Mouse (Mus musculus): Measurements from ENCODE around the gene Rc3h2. TPM values are rescaled to one million over a fixed set of nuclear protein-coding genes. Genes with fewer than 3 reads are reported as not detected.
A peak's percentile ranks its signal among the peaks of the same experiment; 100 is the strongest.

The Rc3h2 gene
- 18.0 and 19.3 TPM in 2 replicates for polyA plus RNA-seq (2015; fragmentation: Nextera tagmentation; extraction: Ambion mirVana)

DNA sequence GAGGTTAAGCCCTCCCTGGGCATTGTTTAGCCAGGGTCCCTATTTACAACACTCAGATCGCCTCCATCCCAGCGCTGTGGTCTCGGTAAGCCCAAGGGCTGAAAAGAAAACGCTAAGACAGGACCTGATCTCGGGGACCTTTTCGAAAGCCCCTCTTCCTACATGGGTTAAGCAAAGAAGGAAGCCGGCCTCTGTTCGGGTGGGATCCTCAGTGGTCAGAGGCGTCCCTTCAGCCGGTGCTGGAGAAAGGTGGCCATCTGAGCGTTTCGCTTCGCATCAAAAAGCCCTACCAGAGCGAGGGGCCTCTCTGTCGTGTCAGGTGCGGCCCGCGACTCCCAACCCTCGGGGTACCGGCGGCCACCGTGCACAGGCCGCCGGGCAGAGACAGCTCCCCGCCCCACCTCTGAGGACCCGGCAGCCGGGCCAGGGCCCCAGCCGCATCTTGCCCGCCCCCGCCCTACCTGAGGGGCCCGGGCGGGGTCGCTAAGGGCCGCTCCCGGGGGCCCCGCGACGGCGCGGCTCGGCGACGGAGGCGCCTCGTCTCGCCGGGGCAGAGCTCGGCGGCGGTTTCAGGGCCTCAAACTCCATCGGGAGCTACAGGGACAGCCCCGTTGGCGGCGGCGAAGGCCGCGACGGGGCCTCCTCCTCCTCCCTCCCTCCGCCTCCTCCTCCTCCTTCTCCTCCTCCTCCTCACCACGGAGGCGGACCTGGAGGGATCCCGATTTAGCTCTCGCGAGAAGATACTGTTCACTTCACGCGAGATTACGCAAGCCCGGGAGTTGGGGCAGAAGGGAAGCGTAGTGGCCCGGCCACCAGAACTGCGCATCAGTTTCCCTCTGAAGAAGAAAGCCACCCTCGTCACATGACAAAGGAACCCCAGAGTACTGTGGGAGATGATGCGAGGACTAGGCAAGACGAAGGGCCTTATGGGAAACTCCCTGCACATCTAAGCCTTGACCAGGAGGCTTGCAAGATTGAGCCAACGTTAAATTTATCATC, at the start of gene Rc3h2:
Rc3h2 (minus strand) TSS at position 598 of the 999 bp plus-strand sequence.
- Histone ChIP-seq H3K4me2 (replicated peaks) (peak within 1 kb of the TSS; percentile 78), H3K4me1 (peaks cover 10% of the 10 kb centered on the region; the same call in 1 of the 2 replicates), H3K4me3 (peak within 1 kb of the TSS; percentile 94), H3K9me3 (no peaks in the 10 kb centered on the region), H3K36me3 (peaks cover 3% of the 10 kb centered on the region), H3K9ac (peak within 1 kb of the TSS; percentile 98), H3K27me3 (no peaks in the 10 kb centered on the region), H3K27ac (peak within 1 kb of the TSS; percentile 96)
- WGBS = under 1% methylated on average over 70 of the region's 75 CpGs
- peak; percentile 98 for ATAC-seq (ENCODE audit: low FRiP score, low read depth)

DNA sequence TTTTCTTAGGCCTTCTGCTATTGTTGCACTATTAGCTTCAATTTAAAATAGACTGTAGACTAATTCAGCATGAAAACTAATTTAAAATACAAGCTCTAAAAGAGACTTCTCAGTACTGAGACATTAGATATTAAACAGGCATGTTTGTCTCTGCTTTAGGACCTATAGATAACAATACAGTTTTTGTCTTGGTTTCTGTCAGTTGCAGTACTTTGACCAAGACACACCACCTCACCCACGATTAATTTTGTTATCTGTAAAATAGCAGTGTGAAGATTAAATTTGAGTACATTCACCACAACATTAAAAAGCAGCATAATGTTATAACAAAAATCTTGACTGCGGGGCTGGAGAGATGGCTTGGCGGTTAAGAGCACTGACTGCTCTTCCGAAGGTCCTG, 43.6 kb upstream of the Rc3h2 start:
- WGBS = 95% methylated on average over 4 of the region's 4 CpGs

DNA sequence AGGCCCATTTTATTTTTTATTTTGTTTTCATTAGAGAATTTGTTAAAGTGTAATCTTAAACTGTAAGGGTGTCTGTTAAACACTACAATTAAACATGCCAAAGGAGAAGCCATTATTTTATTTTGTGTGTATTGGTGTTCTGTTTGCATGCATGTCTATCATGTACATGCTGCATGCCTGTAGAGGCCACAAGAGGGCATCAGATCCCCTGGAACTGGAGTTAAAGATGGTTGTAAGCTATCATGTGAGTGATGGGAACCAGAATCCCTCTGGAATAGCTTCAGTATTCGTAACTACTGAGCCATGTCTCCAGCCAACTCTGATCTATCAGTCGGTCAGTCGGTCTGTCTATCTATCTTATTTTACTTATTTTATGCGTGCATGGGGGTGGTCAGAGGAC, 38.0 kb upstream of the Rc3h2 start:
- no peaks in the 10 kb centered on the region for H3K9me3 ChIP-seq
- H3K9ac ChIP-seq = no peak overlapping the region
- no peak overlapping the region for H3K27ac ChIP-seq
- H3K4me3 ChIP-seq = no peak overlapping the region
- over 99% methylated on average over 4 of the region's 4 CpGs for WGBS
- H3K27me3 ChIP-seq = no peaks in the 10 kb centered on the region
- ATAC-seq (ENCODE audit: low FRiP score, low read depth) = no peak
- no peak overlapping the region for H3K4me2 ChIP-seq (replicated peaks)
- H3K4me1 ChIP-seq = no peaks in the 10 kb centered on the region
- no peaks in the 10 kb centered on the region for H3K36me3 ChIP-seq

More for the DNA sequence above, 43.6 kb upstream of the Rc3h2 start:
- no peak overlapping the region for H3K4me2 ChIP-seq (replicated peaks)
- H3K27ac ChIP-seq = no peak overlapping the region
- no peaks in the 10 kb centered on the region for H3K9me3 ChIP-seq
- H3K4me1 ChIP-seq = no peaks in the 10 kb centered on the region
- H3K36me3 ChIP-seq = peaks cover 14% of the 10 kb centered on the region
- H3K4me3 ChIP-seq = no peak overlapping the region
- ATAC-seq (ENCODE audit: low FRiP score, low read depth) = no peak
- no peaks in the 10 kb centered on the region for H3K27me3 ChIP-seq
- no peak overlapping the region for H3K9ac ChIP-seq

DNA sequence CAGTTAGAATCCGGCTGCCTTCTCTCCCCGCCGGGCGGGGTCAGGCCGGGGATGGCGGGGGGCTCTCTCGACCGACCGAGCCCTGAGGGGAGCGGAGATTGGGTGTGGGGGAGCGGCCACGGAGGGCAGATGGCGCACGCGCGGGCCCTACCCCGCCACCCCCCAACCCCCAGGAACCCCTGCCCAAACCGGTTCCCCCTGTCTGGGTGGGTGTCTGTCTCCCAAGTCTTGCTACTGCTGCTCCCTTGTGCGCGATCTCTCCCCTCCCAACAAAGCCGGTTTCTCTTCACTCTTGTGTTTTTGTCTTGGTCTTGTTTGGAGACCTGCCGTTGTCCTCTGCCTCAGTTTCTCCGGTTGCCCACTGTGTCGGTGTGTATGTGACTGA, 29.7 kb upstream of the Rc3h2 start:
- peaks cover 14% of the 10 kb centered on the region for H3K4me1 ChIP-seq
- peak; percentile 88 for ATAC-seq (ENCODE audit: low FRiP score, low read depth)
- H3K9ac ChIP-seq = peak overlapping the region; percentile 91
- H3K36me3 ChIP-seq = no peaks in the 10 kb centered on the region
- WGBS = under 1% methylated on average over 17 of the region's 24 CpGs
- peak overlapping the region; percentile 81 for H3K27ac ChIP-seq
- peak overlapping the region; percentile 89 for H3K4me3 ChIP-seq
- no peaks in the 10 kb centered on the region for H3K27me3 ChIP-seq
- no peaks in the 10 kb centered on the region for H3K9me3 ChIP-seq
- peak overlapping the region; percentile 88 for H3K4me2 ChIP-seq (replicated peaks)

DNA sequence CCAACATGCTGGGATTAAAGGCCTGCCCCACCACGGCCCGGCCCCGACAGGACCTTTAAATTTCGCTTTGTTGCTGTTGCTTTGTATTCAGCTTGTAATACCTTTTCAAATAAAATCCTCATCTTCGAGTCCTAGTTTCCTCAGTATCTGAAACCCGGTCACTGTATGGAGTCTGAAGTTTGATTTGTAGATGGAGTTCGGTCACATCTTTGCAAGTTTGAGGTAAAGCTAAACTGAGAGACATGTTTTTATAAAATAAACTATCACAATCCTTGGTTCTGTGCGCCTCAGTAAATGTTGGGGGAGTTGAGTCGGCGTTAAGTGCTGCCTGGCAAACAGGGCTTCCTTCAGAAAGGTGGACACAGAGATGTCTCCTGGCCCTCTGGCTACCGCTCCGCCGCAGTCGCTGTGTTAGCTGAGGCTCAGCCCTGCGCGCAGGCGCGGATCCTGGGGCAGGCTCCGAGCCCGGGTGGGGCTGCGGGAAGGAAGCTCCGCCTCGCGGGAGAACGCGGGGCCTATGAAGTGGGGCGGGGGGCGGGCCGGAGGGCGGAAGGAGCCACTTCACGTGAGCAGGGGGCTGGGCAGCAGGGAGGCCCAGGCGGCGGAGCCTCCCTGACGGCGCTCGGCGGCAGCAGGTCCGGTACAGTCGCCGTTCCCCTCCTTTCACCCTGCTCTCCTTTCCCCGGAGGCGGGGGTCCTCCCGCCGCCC, 29.1 kb upstream of the Rc3h2 start:
- 8% methylated on average over 43 of the region's 44 CpGs for WGBS
- Histone ChIP-seq H3K36me3 (no peaks in the 10 kb centered on the region; the same call in 1 of the 2 replicates), H3K27me3 (no peaks in the 10 kb centered on the region), H3K9ac (peak overlapping the region; percentile 91), H3K4me1 (peaks cover 14% of the 10 kb centered on the region), H3K9me3 (no peaks in the 10 kb centered on the region), H3K4me3 (peak overlapping the region; percentile 89), H3K27ac (peak overlapping the region; percentile 81), H3K4me2 (replicated peaks) (peak overlapping the region; percentile 88)
- ATAC-seq (ENCODE audit: low FRiP score, low read depth) = peak; percentile 99

DNA sequence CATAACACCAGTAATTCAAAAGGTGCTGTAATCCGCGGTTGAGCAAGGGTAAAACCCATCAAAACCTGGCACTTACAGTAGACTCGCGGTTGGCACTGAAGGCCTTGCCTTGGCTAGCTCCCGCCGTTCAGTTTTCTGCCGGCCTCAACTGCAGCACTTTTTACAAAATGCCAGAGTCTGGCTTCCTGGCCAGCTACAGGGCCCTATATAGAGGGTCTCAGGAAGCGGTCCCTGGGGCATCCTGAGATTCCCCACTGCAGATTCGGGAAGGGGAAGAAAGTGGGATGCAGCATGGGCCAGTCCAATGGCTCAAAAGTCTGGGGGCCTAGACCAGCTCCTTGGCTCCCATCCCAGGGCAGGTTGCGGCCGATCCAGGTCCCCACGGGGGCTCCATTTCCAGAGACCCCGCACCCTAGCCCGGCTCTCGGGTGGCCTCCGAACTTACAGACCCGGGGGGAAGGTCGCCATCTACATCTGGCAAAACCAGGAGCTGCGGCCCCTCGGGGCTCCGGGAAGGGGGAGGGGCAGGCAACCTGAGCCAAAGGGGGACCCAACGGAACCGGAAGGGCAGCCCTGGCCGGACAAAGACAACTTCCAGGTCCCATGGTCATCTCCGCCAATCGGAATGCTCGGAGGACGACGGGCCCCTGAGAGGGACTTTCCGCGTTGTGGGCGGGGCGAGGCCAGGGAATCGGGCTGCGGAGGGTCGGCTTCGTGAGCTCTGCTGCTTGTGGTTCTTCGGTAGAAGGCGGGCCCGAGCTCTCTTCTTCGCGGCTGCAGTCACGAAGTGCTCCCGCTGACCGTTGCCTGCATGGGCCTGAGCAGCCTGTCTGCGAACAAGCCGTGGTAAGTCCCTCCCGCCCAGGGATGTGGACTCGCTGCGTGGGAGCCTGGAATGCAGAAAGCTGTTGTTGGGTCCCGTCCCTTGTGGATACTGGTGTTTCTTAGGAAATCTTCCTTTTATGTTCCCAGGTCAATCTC, 20.2 kb upstream of the Rc3h2 start, which contains the start of the genes Zbtb26, Zbtb6 and Rabgap1:
Zbtb26 (minus strand) TSS at position 525 of the 981 bp plus-strand sequence.
Zbtb6 (minus strand) TSS at position 561 of the 981 bp plus-strand sequence.
Rabgap1 (plus strand) TSS at position 669 of the 981 bp plus-strand sequence.
- WGBS = under 1% methylated on average over 51 of the region's 51 CpGs
- no peaks in the 10 kb centered on the region; the same call in 1 of the 2 replicates for H3K36me3 ChIP-seq
- H3K27ac ChIP-seq = peak within 1 kb of the TSS; percentile 88
- H3K4me2 ChIP-seq (replicated peaks) = peak within 1 kb of the TSS; percentile 77
- peak within 1 kb of the TSS; percentile 74 for H3K4me3 ChIP-seq
- H3K27me3 ChIP-seq = no peaks in the 10 kb centered on the region
- peaks cover 27% of the 10 kb centered on the region for H3K4me1 ChIP-seq
- no peaks in the 10 kb centered on the region for H3K9me3 ChIP-seq
- ATAC-seq (ENCODE audit: low FRiP score, low read depth) = peak; percentile 99
- H3K9ac ChIP-seq = peak within 1 kb of the TSS; percentile 95

DNA sequence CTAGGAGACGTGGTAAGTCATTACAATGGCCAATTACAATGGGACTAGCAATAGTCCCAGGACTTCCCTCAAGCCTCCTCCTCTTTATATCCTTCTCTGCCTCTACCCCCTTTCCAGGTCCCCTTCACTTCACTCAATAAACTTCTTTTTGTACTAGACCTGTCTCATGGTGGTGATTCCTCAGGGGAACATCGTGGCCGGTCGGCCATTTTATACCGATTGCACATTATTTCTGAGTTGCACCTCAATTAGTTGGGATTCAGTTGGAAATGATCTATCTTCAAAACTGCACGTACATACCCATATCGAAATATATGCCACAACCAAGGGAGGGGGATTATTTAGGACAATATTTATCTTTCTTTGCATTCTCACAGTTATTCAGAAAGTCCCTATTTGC, 8.9 kb upstream of the Rc3h2 start:
- Histone ChIP-seq H3K36me3 (peaks cover 26% of the 10 kb centered on the region), H3K4me3 (peak overlapping the region; percentile 88), H3K27me3 (no peaks in the 10 kb centered on the region), H3K9me3 (no peaks in the 10 kb centered on the region), H3K4me2 (replicated peaks) (peak overlapping the region; percentile 82), H3K9ac (peak overlapping the region; percentile 84), H3K4me1 (peaks cover 14% of the 10 kb centered on the region), H3K27ac (peak overlapping the region; percentile 90; the same call in 1 of the 2 replicates)
- 30% methylated on average over 7 of the region's 7 CpGs for WGBS
- ATAC-seq (ENCODE audit: low FRiP score, low read depth) = no peak

DNA sequence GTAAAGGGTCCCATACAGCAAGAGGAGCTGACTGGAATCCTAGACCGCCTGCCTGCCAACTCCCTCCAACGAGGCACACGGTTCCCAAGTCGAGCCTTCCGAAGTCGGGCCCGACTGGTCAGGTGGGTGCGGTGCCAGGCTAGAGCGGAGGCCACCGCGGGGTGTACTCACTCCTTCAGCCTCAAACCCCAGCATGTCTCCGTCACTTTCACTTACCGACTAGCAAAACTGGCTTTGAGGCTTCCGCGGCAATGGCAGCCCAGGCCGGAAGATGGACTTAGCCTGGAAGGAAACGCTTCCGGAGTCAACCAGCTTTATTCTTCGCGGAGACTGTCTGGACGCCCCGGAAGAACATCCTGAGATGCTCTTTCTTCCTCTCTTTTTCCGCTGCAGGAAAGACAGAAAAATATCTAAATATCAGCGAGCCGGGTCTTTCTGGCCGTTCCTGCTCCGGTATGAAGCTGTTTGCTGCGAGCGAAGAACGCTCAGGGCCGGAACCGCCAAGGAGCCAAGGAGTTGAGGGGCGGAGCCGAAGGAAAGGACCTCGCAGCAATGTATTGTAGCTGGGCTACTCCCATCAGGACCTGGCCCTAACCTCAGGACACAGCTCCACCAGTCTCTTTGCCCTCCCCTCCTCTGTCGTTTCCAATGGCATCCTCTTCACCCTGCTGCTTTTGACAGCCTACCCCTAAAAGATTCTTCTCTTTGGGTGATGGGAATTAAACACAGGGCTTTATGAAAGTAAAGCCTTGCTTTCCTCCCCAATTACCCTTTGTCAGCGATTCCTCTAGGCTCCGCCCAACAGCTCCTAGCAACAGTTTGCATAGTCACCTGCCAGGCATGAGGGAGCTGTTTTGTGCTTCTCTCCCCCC, 8.1 kb upstream of the Rc3h2 start:
- H3K4me1 ChIP-seq = peaks cover 14% of the 10 kb centered on the region
- peak overlapping the region; percentile 90 for H3K27ac ChIP-seq
- H3K9me3 ChIP-seq = no peaks in the 10 kb centered on the region
- H3K9ac ChIP-seq = peak overlapping the region; percentile 84
- H3K27me3 ChIP-seq = no peaks in the 10 kb centered on the region
- H3K4me2 ChIP-seq (replicated peaks) = peak overlapping the region; percentile 82
- peak; percentile 95 for ATAC-seq (ENCODE audit: low FRiP score, low read depth)
- under 1% methylated on average over 38 of the region's 38 CpGs for WGBS
- peaks cover 18% of the 10 kb centered on the region for H3K36me3 ChIP-seq
- peak overlapping the region; percentile 88 for H3K4me3 ChIP-seq

DNA sequence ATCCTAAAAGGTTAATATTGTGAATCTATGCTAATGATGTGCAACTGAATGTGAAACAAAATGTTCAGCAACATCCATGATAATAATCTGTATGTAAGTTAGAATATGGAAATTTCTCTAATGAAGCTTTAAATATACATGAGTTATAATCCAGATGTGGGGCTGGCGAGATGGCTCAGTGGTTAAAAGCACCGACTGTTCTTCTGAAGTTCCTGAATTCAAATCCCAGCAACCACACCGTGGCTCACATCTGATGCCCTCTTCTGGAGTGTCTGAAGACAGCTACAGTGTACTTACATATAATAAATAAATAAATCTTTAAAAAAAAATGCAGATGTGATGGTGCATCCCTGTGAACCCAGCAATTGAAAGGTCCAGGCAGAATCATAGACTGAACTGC, 968 bp upstream of the Rc3h2 start:
- 53% methylated on average over 3 of the region's 3 CpGs for WGBS
- Histone ChIP-seq H3K36me3 (peaks cover 10% of the 10 kb centered on the region), H3K4me2 (replicated peaks) (no peak overlapping the region), H3K4me1 (peaks cover 10% of the 10 kb centered on the region; the same call in 1 of the 2 replicates), H3K4me3 (no peak overlapping the region), H3K9ac (no peak overlapping the region), H3K27me3 (no peaks in the 10 kb centered on the region), H3K9me3 (no peaks in the 10 kb centered on the region), H3K27ac (no peak overlapping the region)
- no peak for ATAC-seq (ENCODE audit: low FRiP score, low read depth)

DNA sequence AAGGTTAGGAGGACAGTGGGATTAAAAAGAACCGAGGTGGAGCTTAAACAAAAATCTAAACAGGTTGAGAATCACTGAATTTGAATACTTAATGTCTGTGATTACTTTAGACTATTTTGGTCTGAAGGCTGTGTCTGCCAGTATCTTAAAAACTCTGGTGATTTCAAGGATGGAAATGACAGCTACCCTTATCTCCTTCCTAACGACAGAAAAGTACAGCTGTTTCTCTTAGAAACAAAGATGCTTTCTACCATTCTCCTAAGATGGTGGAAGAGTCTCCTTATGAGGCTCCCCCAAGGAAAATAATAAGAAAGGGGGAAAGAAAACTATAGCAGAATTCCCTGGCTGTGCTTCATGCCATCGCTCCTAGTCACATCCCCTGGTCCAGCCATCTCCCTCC, 800 bp downstream of the Rc3h2 start:
- Histone ChIP-seq H3K9me3 (no peaks in the 10 kb centered on the region), H3K4me3 (peak overlapping the region; percentile 94)
- WGBS = 5% methylated on average over 3 of the region's 3 CpGs

More for the DNA sequence above, 800 bp downstream of the Rc3h2 start:
- Histone ChIP-seq H3K27ac (peak overlapping the region; percentile 96), H3K4me2 (replicated peaks) (peak overlapping the region; percentile 78), H3K36me3 (peaks cover 3% of the 10 kb centered on the region), H3K27me3 (no peaks in the 10 kb centered on the region), H3K4me1 (peaks cover 10% of the 10 kb centered on the region; the same call in 1 of the 2 replicates), H3K9ac (peak overlapping the region; percentile 98)
- ATAC-seq (ENCODE audit: low FRiP score, low read depth) = no peak

Data from limb, embryonic 13.5 days (tissue).